Comparison of ENCODE assay signal across 28 mouse cellular contexts in the genomic region with DNA sequence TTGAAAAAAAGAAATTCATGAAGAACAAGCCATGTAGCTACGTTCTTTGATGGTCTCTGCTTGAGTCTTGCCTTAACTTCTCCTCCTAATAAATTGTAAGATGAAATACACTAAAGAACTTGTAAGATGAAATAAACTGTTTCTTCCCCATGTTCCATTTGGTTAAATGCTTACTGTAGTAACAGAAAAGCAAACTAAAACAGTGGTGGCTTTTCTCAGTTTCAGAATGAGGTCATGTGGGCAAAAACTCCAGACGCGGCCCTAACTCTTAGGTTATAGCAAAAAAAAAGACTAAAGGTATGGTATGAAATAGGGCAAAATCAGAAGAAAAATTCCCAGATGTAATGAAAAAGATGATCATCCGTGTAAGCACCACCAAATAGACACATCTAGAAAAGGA.
"Had no signal": no experiment of that assay in that cellular context is flagged by ENCODE, and none has a peak within 500 bp of the region (broad histone marks: within the 10 kb centered on the region; RNA-seq: fewer than 3 reads in every experiment).

No protein-coding gene starts in this region.

- H3K4me1 ChIP-seq: embryonic facial prominence, embryonic 10.5 days; embryonic facial prominence, embryonic 12.5 days; embryonic facial prominence, embryonic 13.5 days; embryonic facial prominence, embryonic 15.5 days; forebrain, embryonic 12.5 days; forebrain, embryonic 13.5 days; forebrain, embryonic 15.5 days had no signal

- H3K9ac ChIP-seq: embryonic facial prominence, embryonic 12.5 days; embryonic facial prominence, embryonic 13.5 days; embryonic facial prominence, embryonic 15.5 days; forebrain, embryonic 12.5 days; forebrain, embryonic 13.5 days; forebrain, embryonic 15.5 days; forebrain, postnatal 0 days had no signal

- H3K9me3 ChIP-seq: embryonic facial prominence, embryonic 10.5 days; embryonic facial prominence, embryonic 12.5 days; embryonic facial prominence, embryonic 13.5 days; embryonic facial prominence, embryonic 15.5 days; forebrain, embryonic 10.5 days; forebrain, embryonic 12.5 days; forebrain, embryonic 13.5 days; forebrain, embryonic 15.5 days had no signal

- H3K4me2 ChIP-seq: embryonic facial prominence, embryonic 12.5 days; embryonic facial prominence, embryonic 13.5 days; embryonic facial prominence, embryonic 15.5 days; forebrain, embryonic 12.5 days; forebrain, embryonic 13.5 days; forebrain, embryonic 15.5 days had no signal

- H3K4me3 ChIP-seq: embryonic facial prominence, embryonic 10.5 days; embryonic facial prominence, embryonic 12.5 days; embryonic facial prominence, embryonic 13.5 days; embryonic facial prominence, embryonic 15.5 days; erythroblast, embryonic 14.5 days; forebrain, embryonic 10.5 days; forebrain, embryonic 12.5 days; forebrain, embryonic 13.5 days; forebrain, embryonic 15.5 days; gastrocnemius, adult 2 months; heart, adult 2 months had no signal

- H3K27ac ChIP-seq: embryonic facial prominence, embryonic 10.5 days; embryonic facial prominence, embryonic 12.5 days; embryonic facial prominence, embryonic 13.5 days; embryonic facial prominence, embryonic 15.5 days; forebrain, embryonic 10.5 days; forebrain, embryonic 12.5 days; forebrain, embryonic 13.5 days; forebrain, embryonic 15.5 days; gastrocnemius, adult 2 months; heart, adult 2 months had no signal

- DNase-seq: cerebellum, adult 8-10 months; cerebellum, adult 9-10 months; cerebellum, adult 9-11 months; cerebellum, postnatal 10 days; cerebellum, postnatal 14 days; cerebellum, postnatal 25 days; cerebellum, postnatal 36 days; embryo, embryonic 11 days; forebrain, postnatal 0 days; gastrocnemius, adult 2 months; gastrocnemius, postnatal 10 days; gastrocnemius, postnatal 14 days; gastrocnemius, postnatal 25 days; gastrocnemius, postnatal 36 days; heart, adult 11 months; heart, adult 18-20 months; heart, adult 2 months had no signal

- ATAC-seq: forebrain, embryonic 13.5 days; forebrain, embryonic 14.5 days; forebrain, embryonic 15.5 days; forebrain, embryonic 16.5 days; forebrain, postnatal 0 days had no signal

- H3K27me3 ChIP-seq: embryonic facial prominence, embryonic 12.5 days; embryonic facial prominence, embryonic 13.5 days; embryonic facial prominence, embryonic 15.5 days; forebrain, embryonic 12.5 days; forebrain, embryonic 13.5 days; forebrain, embryonic 15.5 days had no signal

- H3K36me3 ChIP-seq: embryonic facial prominence, embryonic 10.5 days; embryonic facial prominence, embryonic 12.5 days; embryonic facial prominence, embryonic 13.5 days; embryonic facial prominence, embryonic 15.5 days; forebrain, embryonic 10.5 days; forebrain, embryonic 12.5 days; forebrain, embryonic 15.5 days had no signal
